Mouse (Mus musculus) forelimb bud, embryonic 11.5 days (tissue): ENCODE data around the gene Phc2.

Experiments
- DNase-seq: peaks from one replicate; pipeline ENCODE4 v3.0.0-alpha.2; 2012; ENCODE audit warnings: low read depth, low spot score

The Phc2 gene

GRCm38 (mm10) chr4:128742379-128742970, 88.0 kb downstream of the Phc2 start:
- DNase-seq = no peak

- DNase-seq = no peak
These were observed 88.6 kb downstream of the Phc2 start for GRCm38 (mm10) chr4:128743031-128743626.

- no peak for DNase-seq
These were observed 90.7 kb downstream of the Phc2 start for GRCm38 (mm10) chr4:128745160-128745559.

- no peak for DNase-seq
These were observed 93.2 kb downstream of the Phc2 start for GRCm38 (mm10) chr4:128747614-128748270.

GRCm38 (mm10) chr4:128748309-128748708, 93.8 kb downstream of the Phc2 start:
- no peak for DNase-seq

GRCm38 (mm10) chr4:128751006-128751405, 96.5 kb downstream of the Phc2 start:
- no peak for DNase-seq

- no peak for DNase-seq
These were observed 97.7 kb downstream of the Phc2 start for GRCm38 (mm10) chr4:128752031-128752757.

- no peak for DNase-seq
These were observed 99.1 kb downstream of the Phc2 start for GRCm38 (mm10) chr4:128753571-128753970.

- DNase-seq = no peak
These were observed 100.6 kb downstream of the Phc2 start, which contains the start of gene A3galt2 for GRCm38 (mm10) chr4:128755064-128755463. TSS of gene A3galt2 (plus strand) at chr4:128755364.

- DNase-seq = no peak
These were observed 101.4 kb downstream of the Phc2 start for GRCm38 (mm10) chr4:128755900-128756299.

- no peak for DNase-seq
These were observed 104.7 kb downstream of the Phc2 start for GRCm38 (mm10) chr4:128759214-128759613.

- no peak for DNase-seq
These were observed 105.5 kb downstream of the Phc2 start for GRCm38 (mm10) chr4:128760029-128760428.

GRCm38 (mm10) chr4:128766929-128767328, 112.4 kb downstream of the Phc2 start:
- DNase-seq = no peak

GRCm38 (mm10) chr4:128768120-128768519, 113.6 kb downstream of the Phc2 start:
- DNase-seq = no peak

- DNase-seq = no peak
These were observed 115.3 kb downstream of the Phc2 start for GRCm38 (mm10) chr4:128769569-128770355.

GRCm38 (mm10) chr4:128770698-128771097, 116.2 kb downstream of the Phc2 start:
- DNase-seq = no peak

- no peak for DNase-seq
These were observed 119.3 kb downstream of the Phc2 start for GRCm38 (mm10) chr4:128773820-128774219.

GRCm38 (mm10) chr4:128774467-128774866, 120.0 kb downstream of the Phc2 start:
- DNase-seq = peak; percentile 58

- DNase-seq = peak; percentile 77
These were observed 122.2 kb downstream of the Phc2 start for GRCm38 (mm10) chr4:128776568-128777289.

GRCm38 (mm10) chr4:128777593-128777992, 123.1 kb downstream of the Phc2 start:
- DNase-seq = no peak

GRCm38 (mm10) chr4:128782037-128782436, 127.5 kb downstream of the Phc2 start:
- no peak for DNase-seq
